Comparison of ENCODE assay signal across 10 mouse cellular contexts in the genomic region with DNA sequence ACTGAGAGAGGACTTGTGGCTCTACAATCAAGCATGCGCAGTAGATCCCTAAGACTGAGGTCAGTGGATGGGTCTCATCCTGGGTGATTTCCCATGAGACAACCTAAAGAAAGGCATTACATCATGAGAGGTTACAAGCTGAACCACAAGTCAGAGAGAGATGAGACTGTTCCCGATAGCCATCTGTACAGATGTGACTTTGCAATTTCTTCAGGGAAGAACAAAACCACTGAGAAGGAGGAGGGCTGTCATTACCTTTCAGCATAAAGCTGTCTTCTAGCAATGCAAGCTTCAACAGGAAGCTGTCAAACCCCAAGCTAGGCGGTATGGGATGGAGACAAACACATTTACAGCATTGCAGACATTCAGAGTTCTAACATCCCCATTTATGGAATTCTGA.
DNase-seq lines count a peak whose midpoint lies in the region; ATAC-seq and TF ChIP-seq lines count a peak whose summit lies in the region.
"Had no signal": no experiment of that assay in that cellular context is flagged by ENCODE, and none has a peak within 500 bp of the region (broad histone marks: within the 10 kb centered on the region; RNA-seq: fewer than 3 reads in every experiment).

No protein-coding gene starts in this region.

- H3K4me1 ChIP-seq in lung, embryonic 15.5 days = peaks cover 40% of the 10 kb centered on the region
- peaks cover 58% of the 10 kb centered on the region for H3K4me1 ChIP-seq in forebrain, embryonic 12.5 days
- H3K4me1 ChIP-seq in intestine, postnatal 0 days (replicated peaks; ENCODE audit: control insufficient read depth, insufficient read depth, low read length) = 0 out of 2 replicates have a peak, but pooled peaks cover 5% of the 10 kb centered on the region
- peaks cover 37% of the 10 kb centered on the region for H3K4me1 ChIP-seq in olfactory bulb, adult 2 months (ENCODE audit: control insufficient read depth, insufficient read depth, low read length)

- no peak for TF ChIP-seq POLR2A in olfactory bulb, adult 2 months (IDR thresholded peaks at IDR 0.05; ENCODE audit: insufficient read depth, low read depth, low read length)

- 55% methylated on average over 3 of the region's 3 CpGs for WGBS in lung, embryonic 15.5 days
- 91% methylated on average over 3 of the region's 3 CpGs for WGBS in forebrain, embryonic 12.5 days
- WGBS in intestine, postnatal 0 days = 64% methylated on average over 3 of the region's 3 CpGs
- WGBS in olfactory bulb, adult 2 months = 47% methylated on average over 3 of the region's 3 CpGs

- H3K4me3 ChIP-seq in lung, embryonic 15.5 days = no peak overlapping the region
- H3K4me3 ChIP-seq in forebrain, embryonic 12.5 days (replicated peaks) = peak overlapping the region; percentile 49; the same call in 1 of the 2 replicates
- H3K4me3 ChIP-seq in intestine, postnatal 0 days (ENCODE audit: low read depth, low read length) = no peak overlapping the region
- H3K4me3 ChIP-seq in olfactory bulb, adult 2 months (ENCODE audit: insufficient read depth, low read depth, low read length) = no peak overlapping the region

- DNase-seq in lung, adult 18-20 months = no peak
- DNase-seq in adrenal gland, adult (ENCODE audit: inconsistent age in 2 of 2, low spot score in 1 of 2) = no peak
- no peak for DNase-seq in layer of hippocampus, postnatal 14 days (ENCODE audit: low spot score in 2 of 2)
- DNase-seq in urinary bladder, postnatal 10 days (ENCODE audit: low spot score) = no peak
- DNase-seq: adrenal gland, postnatal 36 days had no signal

- no peaks in the 10 kb centered on the region for H3K9me3 ChIP-seq in lung, embryonic 15.5 days
- no peaks in the 10 kb centered on the region for H3K9me3 ChIP-seq in forebrain, embryonic 12.5 days
- H3K9me3 ChIP-seq in intestine, postnatal 0 days (ENCODE audit: control insufficient read depth) = no peaks in the 10 kb centered on the region

- H3K9ac ChIP-seq in lung, embryonic 15.5 days = no peak overlapping the region
- H3K9ac ChIP-seq in forebrain, embryonic 12.5 days = peak overlapping the region; percentile 65; the same call in 1 of the 2 replicates
- H3K9ac ChIP-seq in intestine, postnatal 0 days (ENCODE audit: low read depth, low read length) = no peak overlapping the region

- peak overlapping the region; percentile 93 for H3K27ac ChIP-seq in lung, embryonic 15.5 days
- H3K27ac ChIP-seq in forebrain, embryonic 12.5 days = no peak overlapping the region
- peak overlapping the region; percentile 8; the same call in 1 of the 2 replicates for H3K27ac ChIP-seq in intestine, postnatal 0 days (ENCODE audit: low read depth, low read length)
- H3K27ac ChIP-seq in olfactory bulb, adult 2 months (ENCODE audit: insufficient read depth, low read depth, low read length) = peak overlapping the region; percentile 58; the same call in 1 of the 2 replicates
- H3K27ac ChIP-seq: macrophage had no signal

- H3K4me2 ChIP-seq in lung, embryonic 15.5 days = peak overlapping the region; percentile 76
- H3K4me2 ChIP-seq in forebrain, embryonic 12.5 days = peak overlapping the region; percentile 60
- peak overlapping the region; percentile 71 for H3K4me2 ChIP-seq in intestine, postnatal 0 days (replicated peaks; ENCODE audit: low read depth)

- no peaks in the 10 kb centered on the region for H3K27me3 ChIP-seq in lung, embryonic 15.5 days
- H3K27me3 ChIP-seq in forebrain, embryonic 12.5 days = no peaks in the 10 kb centered on the region
- H3K27me3 ChIP-seq in intestine, postnatal 0 days (replicated peaks; ENCODE audit: control insufficient read depth, insufficient read depth, low read length) = no peaks in the 10 kb centered on the region

- ATAC-seq in lung, embryonic 15.5 days (ENCODE audit: borderline replicate concordance, extremely low read depth, low FRiP score, low TSS enrichment) = no peak
- ATAC-seq in forebrain, embryonic 12.5 days (ENCODE audit: low FRiP score) = no peak
- no peak for ATAC-seq in intestine, postnatal 0 days

- no peaks in the 10 kb centered on the region for H3K36me3 ChIP-seq in lung, embryonic 15.5 days
- no peaks in the 10 kb centered on the region for H3K36me3 ChIP-seq in forebrain, embryonic 12.5 days (replicated peaks)
- peaks cover 5% of the 10 kb centered on the region; the same call in 1 of the 2 replicates for H3K36me3 ChIP-seq in intestine, postnatal 0 days (ENCODE audit: control insufficient read depth, insufficient read depth)

- TF ChIP-seq CTCF in intestine, postnatal 0 days (IDR thresholded peaks at IDR 0.05; ENCODE audit: low read depth) = no peak
- no peak for TF ChIP-seq CTCF in olfactory bulb, adult 2 months (IDR thresholded peaks at IDR 0.05; ENCODE audit: insufficient read depth, low read depth, low read length)
